Mouse (Mus musculus) bone marrow macrophage, adult 2 months (primary cell): ENCODE measurements around the gene Fam135a.

Experiments
- CTCF ChIP-seq: IDR thresholded peaks from 2 replicates; pipeline ENCODE4 v1.5.1; 2012; ENCODE audit warnings: low read depth, mild to moderate bottlenecking, low read length, moderate library complexity
- POLR2A ChIP-seq: IDR thresholded peaks from 2 replicates; pipeline ENCODE4 v1.6.1; 2012; ENCODE audit warnings: mild to moderate bottlenecking, low read depth, low read length, borderline replicate concordance

GRCm38 (mm10) chr1:24090603-24091002 lies 9.5 kb downstream of the Fam135a start:
- TF ChIP-seq POLR2A (no peak), CTCF (no peak)
